Mouse (Mus musculus) ES-CJ7 (cell line): ENCODE measurements at regions not wholly inside any gene's neighbourhood (a gene's known extent, or its start where the extent isn't known, plus 50 kb on each side); places are given as distances from the start of the nearest gene placed in this dataset.
A peak's percentile ranks its signal among the peaks of the same experiment; 100 is the strongest.

Experiments
- DNase-seq: peaks from one replicate; pipeline ENCODE4 v3.0.0; 2011; ENCODE audit warnings: low read depth, low spot score

GRCm38 (mm10) chr12:10062006-10062514, 307.7 kb upstream of the Nt5c1b start:
- DNase-seq: no peak

GRCm38 (mm10) chr12:10078341-10078740, 291.4 kb upstream of the Nt5c1b start:
- DNase-seq: no peak

- DNase-seq: no peak
These were observed 290.3 kb upstream of the Nt5c1b start for GRCm38 (mm10) chr12:10079482-10079881.

DNA sequence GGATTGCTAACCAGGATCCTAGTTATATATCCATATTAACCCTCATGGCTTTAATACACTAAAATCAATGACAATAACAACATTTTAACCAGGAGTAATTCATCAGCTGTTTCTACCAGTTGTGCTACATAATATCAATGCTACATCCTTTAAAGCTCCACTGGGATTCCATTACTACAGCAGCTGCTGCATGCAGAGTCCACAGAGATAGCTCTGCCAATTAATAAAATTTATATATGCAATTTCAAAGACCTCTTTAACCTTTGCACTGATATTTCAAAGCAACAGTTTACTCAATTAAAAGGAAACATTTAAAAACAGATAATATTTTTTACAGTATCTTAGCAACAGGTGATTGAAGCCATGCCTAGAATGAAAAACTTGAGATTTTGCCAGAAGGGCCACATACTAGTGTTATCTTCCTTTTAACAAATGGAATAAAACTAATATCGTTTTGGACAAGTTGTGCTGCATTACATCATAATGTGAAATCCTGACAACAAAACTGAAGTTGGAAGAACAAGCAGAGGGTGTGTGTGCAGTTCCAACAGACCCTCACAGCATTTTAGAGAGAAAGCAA, 256.8 kb upstream of the Nt5c1b start:
- DNase-seq: no peak

DNA sequence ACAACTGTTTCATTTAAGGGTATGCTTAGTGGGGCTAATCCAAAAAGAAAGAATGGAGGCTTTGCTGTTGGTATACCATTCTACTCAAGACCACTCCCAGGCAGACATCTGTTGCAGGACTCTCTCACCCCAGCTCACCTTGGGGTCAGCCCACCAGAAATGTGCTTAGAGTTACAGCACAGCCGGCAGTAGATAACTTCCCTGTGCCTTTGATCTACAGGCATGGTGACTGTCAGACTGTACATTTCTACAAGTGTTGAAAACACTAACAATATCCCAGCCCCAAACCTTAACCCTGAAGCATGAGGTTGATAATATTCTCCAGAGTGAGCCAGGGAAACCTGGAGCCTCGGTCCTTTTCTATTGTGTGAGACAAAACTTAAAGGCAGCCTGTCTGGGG, 247.7 kb upstream of the Nt5c1b start:
- no peak for DNase-seq

DNA sequence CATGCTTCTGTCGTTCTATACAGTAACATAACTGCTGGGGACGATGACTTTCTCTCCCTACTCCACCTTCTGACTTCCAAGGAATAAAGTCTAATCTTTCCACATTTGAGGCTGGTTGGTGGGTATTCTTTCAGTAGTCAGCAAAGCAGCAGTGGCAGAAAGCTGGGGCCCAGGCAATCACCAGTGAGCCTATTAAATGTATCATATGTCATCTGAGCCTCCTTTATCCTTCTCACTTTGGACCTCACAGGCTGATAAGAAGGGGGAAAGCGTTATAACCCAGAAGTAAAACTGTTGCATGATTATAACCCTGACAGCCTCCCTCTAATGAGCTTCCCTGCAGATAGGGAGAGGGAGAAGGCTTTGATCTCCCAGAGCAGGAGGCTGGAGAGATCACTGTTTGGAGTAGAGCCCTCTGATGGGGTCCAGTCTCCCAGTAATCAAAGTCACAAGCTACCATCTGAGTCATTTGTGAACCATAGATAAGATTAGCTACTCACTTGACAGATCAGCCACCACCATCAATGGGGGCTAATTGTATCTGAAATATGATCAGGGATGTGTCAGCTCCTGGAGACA, 241.7 kb upstream of the Nt5c1b start:
- DNase-seq: no peak

- no peak for DNase-seq
These were observed 235.6 kb upstream of the Nt5c1b start for GRCm38 (mm10) chr12:10134141-10134540.

GRCm38 (mm10) chr12:10135915-10136314, 233.9 kb upstream of the Nt5c1b start:
- DNase-seq: no peak

DNA sequence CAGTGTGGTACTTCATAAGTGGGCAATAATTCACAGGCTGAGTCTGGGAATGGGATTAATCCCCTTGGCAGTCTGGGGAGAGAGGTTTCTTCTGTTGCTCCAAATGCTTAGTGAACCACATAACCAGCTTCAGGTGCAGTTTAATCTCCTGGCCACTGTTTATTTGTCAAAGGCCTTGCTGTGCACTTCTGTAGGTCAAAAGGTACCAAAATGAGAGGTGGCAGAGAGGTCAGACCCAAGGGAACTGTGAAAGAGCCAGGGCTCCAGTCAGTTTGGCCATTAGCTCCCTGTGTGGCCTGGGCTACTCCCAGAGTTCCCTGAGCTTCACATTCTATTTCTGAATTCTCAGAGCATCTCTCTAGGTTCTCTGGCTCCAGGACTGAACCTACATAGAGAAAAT, 229.6 kb upstream of the Nt5c1b start:
- no peak for DNase-seq

DNA sequence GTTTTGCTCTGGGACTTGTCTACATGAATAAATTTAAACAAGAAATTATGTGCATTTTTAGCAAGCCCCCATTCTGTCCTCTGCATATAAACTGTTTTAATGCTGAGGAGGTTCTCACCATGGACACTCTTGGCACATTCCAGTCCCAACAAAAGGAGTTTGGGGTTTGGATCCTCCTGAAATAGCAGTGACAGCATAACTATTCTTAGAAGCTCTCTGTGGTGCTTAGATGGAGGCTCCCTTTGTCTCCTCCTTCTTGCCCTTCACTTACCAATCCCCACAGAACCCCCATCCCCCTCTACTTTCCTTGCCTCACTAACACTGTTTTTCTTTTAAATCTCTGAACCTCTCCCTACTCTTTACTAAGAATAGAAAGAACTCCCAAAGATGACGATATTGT, 208.9 kb upstream of the Nt5c1b start:
- no peak for DNase-seq

DNA sequence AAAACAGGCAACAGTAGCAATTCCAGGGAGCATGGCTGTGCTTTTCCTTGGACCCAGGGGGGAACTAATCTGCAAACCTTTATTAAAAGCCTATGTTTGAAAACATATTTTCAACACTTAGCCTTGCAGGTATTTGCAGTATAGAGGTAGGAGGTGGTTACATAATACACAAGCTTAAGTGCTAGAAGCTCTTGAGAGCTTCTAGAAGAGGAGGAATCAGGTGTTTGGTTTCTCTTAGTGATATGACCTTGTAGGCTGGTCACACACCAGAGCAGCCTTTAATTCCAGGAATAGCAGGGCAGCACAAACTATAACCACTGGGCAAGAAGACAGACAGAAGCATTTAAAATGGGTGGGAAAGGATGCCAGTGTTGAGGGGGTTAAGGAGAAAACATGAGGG, 201.7 kb upstream of the Nt5c1b start:
- DNase-seq: no peak

DNA sequence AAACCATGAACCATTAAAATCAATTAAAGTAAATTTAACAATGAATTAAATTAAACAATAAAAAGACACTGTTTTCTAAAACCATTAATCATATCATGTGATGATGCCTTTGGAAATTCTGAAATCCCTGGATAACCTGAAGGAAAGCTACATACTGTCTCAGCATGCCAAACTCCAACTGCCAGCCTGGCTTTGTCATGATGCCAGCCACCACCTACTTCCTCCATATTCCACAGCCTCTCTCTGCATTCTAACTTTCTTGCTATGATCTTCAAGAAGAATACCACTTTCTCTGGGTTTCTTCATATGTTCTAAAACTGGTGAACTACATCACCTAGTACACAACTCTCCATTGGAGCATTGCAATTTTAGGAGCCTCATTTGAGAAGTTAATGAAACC, 201.2 kb upstream of the Nt5c1b start:
- no peak for DNase-seq

DNA sequence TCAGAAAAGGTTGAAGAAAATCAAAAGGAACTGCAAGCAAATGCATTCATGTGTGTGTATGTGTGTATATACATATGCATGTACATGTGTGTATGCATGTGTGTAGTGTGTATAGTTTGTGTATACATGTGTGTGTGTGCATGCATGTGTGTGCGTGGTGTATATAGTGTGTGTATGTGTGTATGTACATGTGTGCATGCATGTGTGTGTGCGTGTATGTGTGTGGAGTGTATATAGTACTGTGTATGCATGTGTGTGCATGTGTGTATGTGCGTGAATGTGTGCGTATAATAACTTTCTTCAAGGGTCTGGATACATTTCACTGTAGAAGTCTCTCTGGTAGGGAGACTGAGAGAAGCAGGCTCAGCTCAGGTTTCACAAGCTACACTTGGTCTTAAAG, 191.1 kb upstream of the Nt5c1b start:
- DNase-seq: no peak

- no peak for DNase-seq
These were observed 190.5 kb upstream of the Nt5c1b start for GRCm38 (mm10) chr12:10179147-10179814.

- DNase-seq: no peak
These were observed 189.8 kb upstream of the Nt5c1b start for GRCm38 (mm10) chr12:10179815-10180468.

- DNase-seq: no peak
These were observed 187.2 kb upstream of the Nt5c1b start for GRCm38 (mm10) chr12:10182589-10182988.

DNA sequence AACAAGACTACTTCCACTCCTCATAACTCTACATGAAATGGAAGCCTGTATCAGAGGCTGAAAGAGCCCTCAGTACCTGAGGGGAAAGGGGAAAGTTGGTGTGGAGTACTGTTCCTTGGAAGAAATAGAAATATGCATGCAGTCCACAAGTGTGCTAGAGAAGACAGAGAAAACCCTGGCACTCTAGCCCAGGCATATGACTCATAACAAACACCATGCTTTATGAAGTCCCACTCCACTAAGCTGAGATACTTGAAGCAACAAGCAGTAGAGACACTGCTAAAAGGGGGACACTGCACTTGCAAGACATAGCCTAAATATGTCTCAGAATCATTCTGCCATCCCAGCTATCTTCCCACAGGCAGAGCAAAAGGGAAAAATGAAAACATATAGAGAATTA, 183.2 kb upstream of the Nt5c1b start:
- DNase-seq: no peak

GRCm38 (mm10) chr12:10189746-10190145, 180.0 kb upstream of the Nt5c1b start:
- no peak for DNase-seq

GRCm38 (mm10) chr12:10197906-10198460, 171.8 kb upstream of the Nt5c1b start:
- no peak for DNase-seq

GRCm38 (mm10) chr12:10209841-10210240, 159.9 kb upstream of the Nt5c1b start:
- no peak for DNase-seq

DNA sequence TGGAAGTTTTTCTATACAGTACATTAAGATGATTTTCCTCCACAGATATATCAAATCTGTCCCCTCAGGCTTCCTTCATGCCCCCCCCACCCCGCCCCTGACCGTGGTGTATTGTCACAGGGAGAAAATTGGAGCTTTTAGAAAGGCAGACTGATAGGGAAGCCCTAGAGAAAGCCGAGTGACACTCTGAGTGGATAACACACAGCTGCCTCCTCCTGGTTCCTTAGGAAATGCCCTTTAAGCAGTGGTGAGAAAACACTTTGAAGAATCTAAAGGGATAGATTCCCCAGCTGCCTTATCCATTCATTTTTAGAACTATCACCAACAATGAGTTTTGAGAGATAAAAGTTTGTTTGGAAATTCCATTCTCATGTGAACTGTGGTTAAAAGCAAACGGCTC, 147.0 kb upstream of the Nt5c1b start:
- DNase-seq: no peak

GRCm38 (mm10) chr12:10223832-10224231, 145.9 kb upstream of the Nt5c1b start:
- DNase-seq: peak; percentile 16
